Mouse (Mus musculus) WW6 (cell line): Measurements from ENCODE around the gene Tmem184b.

Experiments used
- DNase-seq: peaks from one replicate; pipeline ENCODE4 v3.0.0-alpha.2; 2013; ENCODE audit warnings: low read depth, low spot score

The Tmem184b gene

DNA sequence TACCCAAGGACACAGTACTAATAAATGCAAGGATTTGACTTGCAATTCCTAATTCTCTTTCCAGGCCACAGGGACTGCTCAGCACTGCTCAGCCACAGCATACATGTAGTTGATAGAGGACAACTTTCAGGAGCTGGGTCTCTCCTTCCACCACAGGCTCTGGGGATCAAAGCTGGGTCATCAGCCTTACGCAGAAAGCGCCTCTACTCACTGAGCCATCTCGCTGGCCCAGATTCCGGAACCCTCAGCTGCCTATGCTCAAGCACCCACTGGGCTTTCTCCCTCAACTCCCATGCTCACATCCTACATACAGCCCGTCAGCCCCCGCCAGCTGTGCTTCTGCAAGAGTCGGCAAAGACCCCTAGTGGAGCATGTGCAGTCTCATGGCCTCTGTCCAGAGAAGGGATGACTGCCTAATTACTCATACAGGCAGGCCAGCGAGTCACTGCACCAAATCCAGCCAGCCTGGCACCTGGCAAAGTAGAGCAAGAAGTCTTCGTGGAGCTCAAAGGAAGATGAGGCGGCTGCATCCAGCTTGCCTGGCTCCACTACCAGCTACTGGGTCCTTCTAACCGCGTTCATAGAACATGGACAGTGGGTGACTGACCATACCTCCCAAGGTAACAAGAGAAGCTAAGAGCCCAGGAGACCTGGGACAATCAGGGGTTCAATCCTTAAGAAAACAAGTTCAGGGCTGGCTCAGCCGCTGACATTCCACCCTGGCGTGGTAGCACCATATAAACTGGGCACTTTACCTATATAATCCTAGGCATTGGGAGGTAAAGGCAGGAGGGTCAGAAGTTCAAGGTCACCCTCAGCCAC, 3.9 kb downstream of the Tmem184b start:
- no peak for DNase-seq

DNA sequence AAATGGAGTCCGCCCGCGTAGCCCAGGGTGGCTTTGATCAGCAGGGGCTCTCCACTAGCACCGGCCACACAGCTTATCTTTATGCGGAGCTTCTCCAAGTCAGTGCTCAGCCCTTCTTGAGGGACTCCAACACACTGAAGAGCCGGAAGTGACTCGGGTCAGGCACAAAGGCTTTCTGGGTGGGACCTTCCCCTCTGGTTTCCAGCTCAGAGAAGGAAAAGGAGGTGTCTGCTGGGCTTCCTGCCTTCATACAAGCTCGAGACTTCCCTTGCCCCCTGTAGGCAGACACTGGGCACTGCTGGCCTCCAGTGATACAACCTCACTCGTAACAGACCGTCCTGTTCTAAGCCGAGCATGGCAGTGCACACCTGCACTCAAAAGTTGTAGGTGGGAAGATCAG, 6.6 kb downstream of the Tmem184b start:
- DNase-seq: peak; percentile 57

DNA sequence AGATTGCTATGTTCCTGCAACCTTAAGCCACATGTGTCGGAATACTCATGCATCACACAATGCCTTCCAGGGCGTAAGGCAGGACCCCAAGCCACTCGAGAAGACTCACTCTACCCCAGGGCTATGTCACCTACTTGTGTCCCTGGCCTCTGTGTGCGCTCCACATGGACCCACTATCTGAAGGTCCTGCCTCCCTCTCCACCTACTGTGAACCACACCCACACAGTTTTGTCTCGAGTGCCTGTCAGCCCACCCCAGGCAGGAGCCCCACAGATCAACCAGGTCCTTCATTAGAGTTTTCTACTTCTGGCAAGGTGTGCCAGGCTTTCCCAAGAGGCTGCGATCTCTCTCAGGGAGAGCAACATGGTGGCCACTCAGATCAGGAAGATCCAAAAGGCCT, 8.1 kb downstream of the Tmem184b start:
- DNase-seq: no peak

DNA sequence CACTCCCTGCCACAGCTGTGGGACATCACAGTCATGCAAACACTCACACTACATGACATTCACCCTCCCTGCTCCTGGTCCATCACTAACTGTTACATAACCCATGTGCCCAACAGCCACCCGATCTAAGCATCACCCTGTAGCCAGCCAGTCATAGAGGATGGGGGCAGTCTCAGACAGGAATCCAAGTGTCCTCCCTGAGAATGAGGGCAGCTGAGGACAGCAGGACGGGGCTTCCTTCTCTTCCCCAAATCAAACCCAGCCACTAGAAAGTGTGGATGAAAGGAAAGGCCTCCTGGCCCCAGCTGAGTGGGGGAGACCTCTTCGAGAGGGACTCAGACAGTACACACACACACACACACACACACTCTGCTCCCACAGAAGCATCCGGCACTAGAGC, 8.5 kb downstream of the Tmem184b start:
- DNase-seq: no peak

DNA sequence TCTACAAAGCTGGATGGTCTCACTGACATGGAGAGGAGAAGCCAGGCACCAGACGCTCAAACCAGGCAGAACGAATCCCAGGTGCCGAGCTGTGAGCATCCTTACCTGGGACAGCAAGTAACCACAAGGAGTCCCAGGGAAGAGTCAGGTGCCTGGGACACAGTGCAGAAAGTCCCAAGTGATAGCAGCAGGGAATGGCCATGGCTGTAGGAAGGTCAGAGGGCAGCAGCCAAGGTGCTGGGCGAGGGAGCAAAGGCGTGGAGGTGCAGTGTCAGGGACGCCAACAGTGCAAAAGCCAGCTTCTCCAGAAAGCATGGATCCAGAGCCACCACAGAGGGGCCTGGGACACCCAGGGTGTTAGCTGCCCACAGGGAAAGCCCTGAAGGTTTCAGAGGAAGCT, 10.3 kb downstream of the Tmem184b start:
- DNase-seq: no peak

DNA sequence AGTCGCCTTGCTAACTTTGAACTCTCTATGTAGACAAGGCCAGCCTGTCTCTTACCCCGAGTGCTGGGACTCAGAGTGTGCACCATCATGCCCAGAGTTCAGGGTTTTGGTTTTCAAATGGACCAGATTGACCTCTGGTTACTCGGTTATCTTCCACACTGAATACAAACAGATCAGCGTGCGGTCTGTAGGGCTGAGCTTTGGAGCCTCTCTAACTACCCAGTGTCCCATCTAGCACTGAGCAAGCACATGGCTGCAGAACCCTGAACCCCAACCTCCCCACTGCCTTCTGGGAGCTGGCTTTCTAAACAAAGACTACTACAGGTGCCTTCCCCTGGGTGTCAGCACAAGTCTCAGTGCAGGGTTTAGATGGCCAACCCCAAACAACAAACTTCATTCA, 10.8 kb downstream of the Tmem184b start:
- DNase-seq: no peak

DNA sequence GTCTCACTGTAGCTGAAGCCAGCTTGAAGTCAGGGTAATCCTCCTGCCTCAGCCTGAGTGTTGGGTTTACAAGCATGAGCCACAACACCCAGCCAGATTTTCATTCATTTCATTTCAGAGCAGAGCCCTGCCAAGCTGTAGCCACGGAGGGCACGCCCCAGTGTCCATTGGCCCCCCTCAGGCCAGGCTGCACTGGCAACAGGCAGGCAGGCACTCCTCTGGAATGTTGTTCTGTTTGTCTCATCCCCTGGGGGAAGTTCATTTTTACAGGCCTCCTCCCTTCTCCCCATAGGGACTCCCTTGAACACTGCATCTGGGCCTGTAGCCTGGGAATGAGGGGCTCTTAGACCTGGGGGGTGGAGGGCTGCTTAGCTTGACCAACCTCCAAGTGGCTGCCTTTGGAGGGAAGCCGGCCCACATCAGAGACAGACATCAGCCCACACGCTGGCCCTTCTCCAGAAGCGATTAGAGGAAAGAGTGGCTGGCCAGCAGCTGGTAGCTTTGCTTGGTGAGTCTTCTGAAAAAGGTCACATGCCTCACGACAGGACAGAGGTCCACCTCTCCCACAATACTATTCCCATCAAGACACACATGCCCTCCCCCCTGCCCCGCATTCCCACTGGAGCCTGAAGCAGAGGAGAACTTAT, 11.8 kb downstream of the Tmem184b start:
- DNase-seq: no peak

DNA sequence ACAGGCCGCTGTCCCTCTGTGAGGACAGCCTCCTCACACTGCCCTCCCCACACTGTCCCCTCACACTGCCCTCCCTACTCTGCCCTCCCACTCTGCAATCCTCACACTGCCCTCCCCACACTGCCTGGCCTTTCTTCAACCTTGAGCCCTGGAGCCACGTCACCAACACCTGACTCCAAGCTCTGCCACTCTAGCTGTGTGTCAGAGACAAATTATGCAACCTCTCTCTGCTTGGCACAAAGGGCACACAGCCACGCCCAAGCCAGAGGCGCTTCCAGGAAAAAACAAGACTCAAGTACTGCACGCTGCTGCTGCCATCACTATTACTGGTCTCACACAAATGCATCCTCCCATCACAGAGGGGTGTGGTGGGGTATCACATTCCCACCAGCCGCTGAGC, 12.9 kb downstream of the Tmem184b start:
- DNase-seq: no peak

DNA sequence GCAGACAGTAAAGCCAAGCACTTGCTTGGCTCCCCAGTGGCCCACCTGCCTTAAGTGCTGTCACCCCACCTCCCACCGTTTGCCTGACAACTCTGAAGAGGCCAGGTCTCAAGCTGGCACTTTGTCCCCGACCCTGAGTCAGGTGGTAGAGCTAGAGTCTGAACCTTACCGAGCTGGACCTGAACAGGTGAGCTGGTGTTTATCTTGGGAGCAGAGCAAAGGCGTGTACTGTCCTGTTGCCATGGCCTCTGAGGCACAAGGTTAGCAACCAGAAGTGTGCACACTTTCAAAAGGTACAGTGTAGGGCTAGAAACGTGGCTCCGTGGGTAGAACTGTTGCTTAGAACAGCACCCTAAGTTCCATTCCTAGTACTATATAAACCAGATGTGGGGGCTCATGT, 15.2 kb downstream of the Tmem184b start:
- DNase-seq: no peak

DNA sequence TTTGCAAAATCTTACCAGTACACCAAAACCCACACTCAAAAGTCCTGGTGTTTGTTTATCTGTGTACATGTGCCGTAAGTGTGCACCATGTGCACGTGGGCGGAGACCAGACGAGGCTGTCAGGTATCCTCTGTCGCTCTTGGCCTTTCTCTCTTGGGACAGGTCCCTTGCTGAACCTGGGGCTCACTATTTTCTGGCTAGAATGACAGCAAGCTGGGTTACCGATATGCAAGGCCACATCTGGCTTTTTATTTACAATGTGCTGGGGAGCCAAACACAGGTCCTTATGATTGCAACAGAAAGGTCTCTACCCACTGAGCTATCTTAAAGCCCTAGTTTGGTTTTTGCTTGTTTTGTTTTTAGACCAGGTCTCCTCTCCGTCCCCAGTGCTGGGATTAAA, 15.8 kb downstream of the Tmem184b start:
- no peak for DNase-seq

DNA sequence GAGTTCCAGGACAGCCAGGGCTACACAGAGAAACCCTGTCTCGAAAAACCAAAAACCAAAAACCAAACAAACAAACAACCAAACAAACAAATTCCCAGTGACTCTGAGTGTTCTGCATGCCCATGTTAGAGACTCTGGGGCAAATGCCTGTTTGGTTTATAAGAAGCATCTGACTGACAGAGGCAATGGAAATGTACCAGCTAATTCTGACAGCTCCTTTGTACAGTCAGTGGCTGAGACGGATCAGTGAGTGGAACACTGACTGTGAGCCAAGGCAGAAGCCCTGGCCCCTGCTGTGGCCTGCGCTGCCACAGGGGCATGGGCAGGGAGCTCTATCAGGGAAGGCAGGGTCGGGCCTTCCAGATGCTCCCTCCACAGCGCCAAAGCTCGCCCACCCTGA, 16.3 kb downstream of the Tmem184b start:
- no peak for DNase-seq

DNA sequence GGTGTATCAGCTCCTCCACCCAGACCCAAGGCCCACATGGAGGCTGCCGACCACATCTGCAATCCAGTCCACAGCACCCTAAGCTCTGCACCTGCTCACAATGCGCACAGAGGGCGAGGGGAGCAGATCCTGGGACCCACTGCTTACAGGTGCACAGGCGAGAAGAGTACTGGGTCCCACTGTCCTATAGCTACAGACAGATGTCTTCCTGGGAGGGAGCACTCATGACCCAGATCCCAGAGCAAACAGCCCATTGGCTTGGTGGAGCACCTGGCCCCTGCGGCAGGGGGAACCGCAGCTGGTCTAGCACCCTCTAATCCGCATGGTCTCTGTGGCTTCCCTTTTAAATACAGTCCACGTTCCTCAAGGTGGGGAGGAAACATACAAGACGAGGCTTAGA, 21.7 kb downstream of the Tmem184b start:
- DNase-seq: no peak

DNA sequence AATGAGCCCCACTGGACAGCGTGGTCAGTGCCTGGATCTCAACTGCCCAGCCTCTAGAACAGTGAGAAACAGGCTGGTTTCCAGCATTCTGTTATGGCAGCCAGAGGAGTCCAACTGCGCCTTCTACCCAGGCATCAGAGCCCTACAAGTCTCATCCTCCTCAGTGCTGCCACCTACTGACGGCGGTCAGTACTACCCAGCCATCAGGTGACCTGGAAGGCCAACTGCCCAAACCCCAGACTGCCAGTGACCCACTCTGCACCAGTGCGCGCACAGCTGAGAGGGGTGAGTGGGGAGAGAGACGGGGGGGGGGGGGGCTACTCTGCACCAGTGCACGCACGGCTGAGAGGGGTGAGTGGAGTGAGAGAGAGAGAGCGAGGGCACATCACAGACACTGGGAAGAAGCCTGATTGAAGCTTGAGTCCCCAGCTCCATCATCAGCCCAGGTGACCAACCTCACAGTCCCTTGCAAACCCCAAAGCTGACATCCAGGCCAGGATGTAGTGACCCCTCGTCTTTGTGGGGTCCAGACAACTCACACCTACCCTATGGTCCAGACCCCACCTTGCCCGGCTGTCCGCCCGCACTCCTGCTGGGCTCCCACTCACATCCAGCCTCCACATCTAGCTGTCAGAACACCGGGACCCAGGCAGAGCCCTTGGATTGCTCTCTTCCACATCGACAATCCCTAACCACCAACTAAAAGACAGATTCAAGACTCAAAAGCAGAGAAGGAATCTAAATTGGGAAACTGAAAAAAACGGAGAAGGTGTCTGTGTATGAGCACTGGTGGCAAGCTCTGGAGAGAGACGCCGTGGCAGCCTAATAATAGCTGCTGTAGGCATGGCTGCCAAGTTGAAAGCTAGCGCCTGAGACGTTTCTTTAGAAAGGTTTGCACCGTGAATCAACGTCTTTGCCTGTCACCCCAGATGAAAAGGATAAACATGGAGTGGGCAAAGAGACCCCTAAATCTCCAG, 22.6 kb downstream of the Tmem184b start:
- DNase-seq: no peak

DNA sequence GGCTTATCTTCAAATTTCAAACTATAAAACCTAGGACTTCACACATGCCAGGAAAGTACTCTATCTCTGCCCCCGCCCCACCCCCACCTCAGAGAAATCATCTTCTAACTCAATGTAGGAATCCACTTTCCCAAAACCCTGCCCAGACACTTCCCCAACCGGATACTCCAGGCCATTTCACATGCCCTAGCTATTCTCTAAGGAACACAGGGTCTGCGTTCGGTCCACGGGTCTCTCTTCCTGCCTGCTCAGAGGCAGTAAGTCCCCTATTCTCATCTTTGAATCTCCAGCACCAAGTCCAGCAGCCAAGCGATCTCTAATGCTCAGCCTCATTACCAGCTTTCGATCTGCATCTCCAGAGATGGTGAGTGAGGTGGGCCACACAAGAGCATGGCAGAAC, 23.7 kb downstream of the Tmem184b start:
- no peak for DNase-seq

DNA sequence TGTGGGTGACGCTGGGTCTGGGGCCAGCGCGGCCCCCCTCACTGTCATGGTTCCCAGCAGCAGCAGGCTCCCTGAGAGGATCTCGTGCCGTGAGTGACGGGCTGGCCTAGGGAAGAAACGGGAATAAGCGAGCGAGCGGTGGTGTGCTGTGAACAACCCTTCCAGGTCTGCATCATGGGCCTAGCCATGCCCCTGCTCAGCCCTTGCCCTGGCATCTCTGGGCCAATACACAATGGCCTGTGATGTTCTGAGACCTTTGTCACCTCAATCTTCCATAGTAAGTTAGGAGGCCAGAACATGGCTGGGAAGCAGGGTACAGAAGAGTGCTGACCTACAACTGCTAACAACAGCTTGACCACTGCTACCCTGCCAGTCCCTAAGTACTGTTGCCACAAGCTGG, 24.8 kb downstream of the Tmem184b start:
- DNase-seq: no peak

DNA sequence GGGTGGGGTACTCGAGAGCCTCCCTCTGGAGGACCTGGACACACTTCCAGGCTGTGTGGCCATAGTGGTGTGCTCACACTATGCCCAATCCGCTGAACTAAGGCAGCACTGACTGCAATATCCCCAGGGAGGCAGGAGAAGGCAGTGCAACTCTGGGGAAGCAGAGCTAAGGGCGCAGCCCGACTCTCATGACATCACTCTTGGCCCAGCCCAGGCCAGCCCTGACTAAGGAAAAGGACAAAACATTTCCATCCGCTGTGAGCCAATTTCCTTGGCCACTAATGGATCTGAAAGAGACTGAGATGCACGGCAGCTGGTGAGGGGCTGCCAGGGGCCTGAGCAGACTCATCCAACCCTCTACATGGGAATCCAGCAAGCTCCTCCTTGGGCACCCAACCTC, 25.7 kb downstream of the Tmem184b start:
- no peak for DNase-seq

DNA sequence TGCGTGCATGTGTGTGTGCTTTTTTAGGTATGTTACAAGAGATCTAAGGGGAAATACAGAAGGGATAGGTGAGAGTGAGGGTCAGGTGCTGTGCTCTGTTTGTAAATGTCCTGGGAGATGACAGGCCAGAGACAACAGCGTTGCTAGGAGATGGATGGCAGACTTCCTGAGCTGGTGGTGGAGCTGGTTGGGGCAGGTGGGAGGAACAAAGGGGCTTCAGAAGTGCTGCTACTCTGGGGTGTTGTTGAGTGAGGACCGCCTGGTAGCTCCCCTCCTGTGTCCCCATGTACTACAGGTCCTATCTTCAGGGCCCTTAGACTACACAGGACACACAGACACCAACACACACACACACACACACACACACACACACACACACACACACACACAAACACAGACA, 28.6 kb downstream of the Tmem184b start:
- DNase-seq: no peak

DNA sequence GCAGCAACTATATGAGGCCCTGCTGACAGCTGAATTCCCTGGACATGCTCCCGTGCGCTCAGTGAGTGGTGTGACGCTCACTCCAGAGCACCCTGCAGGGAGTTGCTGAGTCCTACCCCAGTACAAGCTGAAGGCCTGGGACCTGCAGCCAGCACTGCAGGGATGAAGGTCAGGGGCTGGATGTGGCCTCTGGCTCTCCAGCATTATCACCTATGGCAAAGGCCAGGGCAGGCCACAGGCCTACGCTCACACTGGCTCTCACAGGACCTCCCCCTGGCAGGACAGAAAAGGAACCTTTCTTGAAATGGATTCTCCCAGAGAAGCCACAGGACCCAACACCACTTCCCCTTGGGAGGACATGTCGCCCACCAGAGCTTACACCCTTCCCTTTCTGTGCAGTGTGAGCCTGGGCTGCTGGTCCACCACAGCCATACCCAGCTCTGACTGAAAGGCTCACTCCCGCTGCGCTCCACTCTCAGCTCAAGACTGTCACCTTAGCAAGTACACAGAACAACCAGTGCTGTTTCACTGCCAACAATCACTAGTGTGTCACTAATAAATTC, 33.0 kb downstream of the Tmem184b start:
- DNase-seq: no peak

DNA sequence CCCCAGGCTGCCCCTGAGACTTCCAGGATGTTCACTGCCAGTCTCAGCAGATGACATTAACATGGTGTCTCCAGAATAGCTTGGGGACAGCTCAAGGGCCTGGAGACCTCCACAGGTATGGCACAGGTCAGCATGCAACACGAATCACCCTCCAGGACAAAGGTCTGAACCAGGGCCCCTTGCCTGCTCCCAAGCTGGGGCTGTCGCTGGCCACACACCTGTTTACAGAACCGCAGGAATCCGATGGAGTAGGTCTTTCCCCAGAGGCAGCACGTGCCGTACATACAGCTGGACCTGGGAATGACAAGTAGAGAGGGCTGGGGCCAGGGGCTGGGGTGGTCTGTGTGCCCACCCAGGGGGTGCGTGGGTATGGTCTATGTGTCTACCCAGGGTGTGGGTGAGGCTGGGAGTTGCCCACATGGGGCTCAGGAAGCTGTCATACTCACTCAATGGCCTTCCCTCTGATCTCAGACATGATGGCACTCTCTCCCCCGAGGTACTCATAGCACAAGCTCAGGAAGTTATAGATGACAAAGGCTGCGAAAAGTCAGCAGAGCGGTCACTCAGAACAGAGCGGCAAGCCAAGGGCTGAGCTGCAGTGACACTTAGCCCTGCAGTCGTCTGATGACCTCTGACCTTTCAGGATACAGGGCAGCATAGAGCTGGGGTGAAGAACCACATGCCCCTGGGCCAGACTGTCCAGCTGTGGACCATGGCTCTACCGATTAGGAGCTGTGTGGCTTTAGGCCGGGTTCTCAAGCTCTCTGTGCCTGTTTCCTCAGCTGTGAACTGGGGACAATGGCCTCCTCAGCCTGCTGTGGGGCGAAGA, 33.7 kb downstream of the Tmem184b start:
- no peak for DNase-seq

DNA sequence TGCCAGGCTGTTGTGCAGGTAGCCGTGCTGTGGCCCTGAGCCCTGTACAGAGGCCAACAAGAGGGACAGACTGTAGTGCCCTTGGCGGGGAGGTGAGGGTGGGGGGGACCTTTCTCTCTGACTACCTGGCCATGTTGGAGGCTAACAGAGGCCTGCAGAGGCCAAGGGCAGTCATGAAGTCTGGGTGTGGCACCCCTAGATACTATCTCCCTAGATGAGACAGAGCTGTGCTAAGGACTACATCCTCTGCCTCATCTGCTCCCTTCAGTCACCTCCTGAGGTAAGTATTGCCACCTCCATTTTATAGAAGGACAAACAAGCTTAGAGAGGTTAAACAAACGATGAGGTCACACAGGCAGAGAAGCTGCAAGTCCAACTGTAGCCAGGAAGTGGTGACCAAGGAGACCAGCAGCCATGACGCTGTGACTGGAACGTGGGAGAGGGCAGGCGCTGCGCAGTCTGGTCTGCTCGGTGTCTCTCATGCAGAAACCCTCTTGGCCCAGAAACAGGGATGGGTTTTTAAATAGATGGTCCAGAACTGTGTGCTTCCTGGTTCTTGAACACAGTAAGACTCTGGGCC, 34.4 kb downstream of the Tmem184b start:
- no peak for DNase-seq
